Mouse (Mus musculus) liver, embryonic 14.5 days (tissue): ENCODE data around the gene Olfr239. TPM values are rescaled to one million over a fixed set of nuclear protein-coding genes. Genes with fewer than 3 reads are reported as not detected.
"Not testable (repeated sequence)": the region's sequence is repeated elsewhere in the genome, so short reads cannot be mapped to it uniquely, and the experiment has no call there.

Source experiments
- ATAC-seq: fragments of 200-750 bp; cut with Nextera tagmentation; 2 replicates; pipeline ENCODE4 v1.8.0; 2017; ENCODE audit warnings: moderate number of reproducible peaks, mild to moderate bottlenecking, moderate library complexity; ENCODE audit not compliant: insufficient read depth
- DNase-seq, 3 experiments: peaks; one replicate each; pipeline ENCODE4 v3.0.0-alpha.2; 2012 to 2013; ENCODE audit warnings: low read depth in 3 of 3, low spot score in 3 of 3
- H3K27ac ChIP-seq: fragments of 300-500 bp; sonication (generic); 2 replicates; pipeline ENCODE4 v1.5.1; 2014; ENCODE audit warnings: moderate library complexity, mild to moderate bottlenecking, control low read depth, inconsistent platforms
- H3K27me3 ChIP-seq: fragments of 300-500 bp; sonication (generic); 2 replicates; pipeline ENCODE4 v1.6.1; 2014; ENCODE audit warnings: mild to moderate bottlenecking, low read length, moderate library complexity; ENCODE audit not compliant: control insufficient read depth, insufficient read depth
- H3K36me3 ChIP-seq: fragments of 300-500 bp; sonication (generic); replicated peaks from 2 replicates; pipeline ENCODE4 v1.6.1; 2014; ENCODE audit warnings: low read depth; ENCODE audit not compliant: control insufficient read depth, insufficient read depth
- H3K4me1 ChIP-seq, 2 experiments: fragments of 200-500 bp in 1 of 2; fragments of 300-500 bp in 1 of 2; sonication (generic) in 1 of 2; replicated peaks; 2 replicates each; pipeline ENCODE4 v1.6.1; 2012 to 2014; ENCODE audit warnings: antibody characterized with exemption in 1 of 2, inconsistent platforms in 1 of 2, low read length in 1 of 2; ENCODE audit not compliant: control insufficient read depth in 2 of 2, insufficient read depth in 2 of 2
- H3K4me2 ChIP-seq: fragments of 300-500 bp; sonication (generic); 2 replicates; pipeline ENCODE4 v1.6.1; 2014; ENCODE audit warnings: low read depth, mild to moderate bottlenecking, control low read depth, moderate library complexity
- H3K4me3 ChIP-seq, 2 experiments: fragments of 200-500 bp in 1 of 2; fragments of 300-500 bp in 1 of 2; sonication (generic) in 1 of 2; 2 replicates each; pipeline ENCODE4 v1.5.1; 2012 to 2014; ENCODE audit warnings: low read depth in 2 of 2, low read length in 2 of 2, mild to moderate bottlenecking in 2 of 2, control low read depth in 1 of 2, inconsistent platforms in 1 of 2, moderate library complexity in 1 of 2; ENCODE audit not compliant: insufficient read depth in 1 of 2
- H3K9ac ChIP-seq: fragments of 300-500 bp; sonication (generic); replicated peaks from 2 replicates; pipeline ENCODE4 v1.6.1; 2014; ENCODE audit warnings: mild to moderate bottlenecking, control low read depth, moderate library complexity
- H3K9me3 ChIP-seq: fragments of 300-500 bp; sonication (generic); 2 replicates; pipeline ENCODE4 v1.6.1; 2016; ENCODE audit warnings: low read length, mixed read lengths; ENCODE audit not compliant: control insufficient read depth
- CTCF ChIP-seq: IDR thresholded peaks from 2 replicates; pipeline ENCODE4 v1.5.1; 2016; ENCODE audit warnings: antibody characterized with exemption, low read depth, control low read depth
- EP300 ChIP-seq: IDR thresholded peaks from 2 replicates; pipeline ENCODE4 v1.6.1; 2016; ENCODE audit warnings: antibody characterized with exemption, low read depth
- WGBS: fragments of 180-500 bp; shearing (Covaris S2); extraction: QIAGEN DNeasy Blood & Tissue Kit; methylation state at CpG from one replicate; pipeline ENCODE4 v1.1.7; 2014; ENCODE audit not compliant: insufficient replicate concordance; 5-methylcytosine and 5-hydroxymethylcytosine counted together
- polyA plus RNA-seq, 2 experiments: library from polyadenylated mRNA; depleted of rRNA in 1 of 2; stranded (reverse) in 1 of 2; unstranded in 1 of 2; fragments of >200 nt; fragmentation: Nextera tagmentation in 1 of 2; extraction: Ambion mirVana in 1 of 2; gene quantifications; 2 replicates each; pipeline versions ENCODE4 v1.2.1 to v1.2.3; 2012 to 2014

The Olfr239 gene
- polyA plus RNA-seq (2012; rRNA removed) = not detected in 2 replicates
- not detected in 2 replicates for polyA plus RNA-seq (2014; fragmentation: Nextera tagmentation; extraction: Ambion mirVana)

DNA sequence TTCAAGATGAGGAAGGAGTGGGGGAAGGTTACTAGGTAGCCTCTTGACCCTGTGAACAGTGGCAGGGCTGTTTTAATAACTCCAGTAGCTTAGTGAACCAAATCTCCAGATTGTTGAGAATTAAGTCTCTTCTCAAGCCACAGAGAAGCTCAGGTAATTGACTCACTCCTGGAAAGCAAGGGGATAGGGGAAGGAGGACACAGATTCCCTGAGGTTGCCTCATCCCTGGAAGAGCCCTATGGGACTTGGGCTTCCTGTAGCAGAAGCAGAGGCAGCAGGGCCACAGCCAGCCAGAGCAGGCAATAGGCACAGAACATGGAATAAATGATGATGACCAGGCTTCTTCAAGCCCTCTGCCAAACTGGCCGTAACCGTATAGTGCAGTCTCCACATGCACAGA, at the start of gene Olfr239:
TSS of gene Olfr239 (plus strand) at position 301 of the 400 bp plus-strand sequence.
- no CpG with 5 or more reads among the region's 2 CpGs for WGBS
- H3K27me3 ChIP-seq, DNase-seq, H3K4me3 ChIP-seq, H3K36me3 ChIP-seq, H3K27ac ChIP-seq, H3K9me3 ChIP-seq, ATAC-seq, H3K9ac ChIP-seq, H3K4me1 ChIP-seq, H3K4me2 ChIP-seq: not testable (repeated sequence)

DNA sequence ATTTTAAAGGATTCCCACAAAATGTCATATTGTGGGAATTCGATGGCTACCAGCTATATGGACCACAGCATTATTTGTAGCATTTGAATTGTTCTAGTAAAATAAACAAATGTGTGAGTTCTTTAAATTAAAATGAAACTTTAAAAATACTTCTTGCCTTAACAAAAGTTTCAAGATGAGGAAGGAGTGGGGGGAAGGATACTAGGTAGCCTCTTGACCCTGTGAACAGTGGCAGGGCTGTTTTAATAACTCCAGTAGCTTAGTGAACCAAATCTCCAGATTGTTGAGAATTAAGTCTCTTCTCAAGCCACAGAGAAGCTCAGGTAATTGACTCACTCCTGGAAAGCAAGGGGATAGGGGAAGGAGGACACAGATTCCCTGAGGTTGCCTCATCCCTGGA, 23.0 kb upstream of the Olfr239 start, which contains the start of gene Olfr55:
TSS of gene Olfr55 (plus strand) at position 301 of the 400 bp plus-strand sequence.
- H3K36me3 ChIP-seq, ATAC-seq, DNase-seq, H3K4me3 ChIP-seq, H3K27me3 ChIP-seq, H3K27ac ChIP-seq, H3K9ac ChIP-seq, H3K4me1 ChIP-seq, H3K9me3 ChIP-seq, H3K4me2 ChIP-seq: not testable (repeated sequence)
- WGBS = 48% methylated on average over 1 of the region's 1 CpGs

DNA sequence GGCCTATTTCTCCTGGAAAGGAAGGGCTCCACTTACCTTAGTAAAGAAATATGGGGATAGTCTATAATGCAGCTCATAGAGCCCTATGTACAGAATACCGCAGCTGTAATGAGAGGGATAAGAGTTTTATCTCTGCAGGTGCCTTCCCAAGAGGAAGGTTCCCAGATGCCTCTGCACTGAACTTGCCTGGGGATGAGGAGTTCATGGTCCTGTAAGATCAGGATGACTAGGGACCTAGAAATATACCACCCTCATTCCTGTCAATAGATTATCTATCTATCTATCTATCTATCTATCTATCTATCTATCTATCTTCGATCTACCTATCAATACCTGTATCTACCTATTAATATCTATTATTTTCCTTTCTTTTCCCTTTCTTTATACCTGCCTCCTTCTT, 30.5 kb downstream of the Olfr239 start, which contains the start of gene Olfr1564:
TSS of gene Olfr1564 (minus strand) at position 101 of the 400 bp plus-strand sequence.
- DNase-seq (no peak), ATAC-seq (no peak)
- TF ChIP-seq EP300 (no peak), CTCF (no peak)
- Histone ChIP-seq H3K27ac (no peak within 1 kb of the TSS), H3K27me3 (no peaks in the 10 kb centered on the region), H3K9ac (no peak within 1 kb of the TSS), H3K4me3 (no peak within 1 kb of the TSS), H3K4me2 (no peak within 1 kb of the TSS), H3K4me1 (no peaks in the 10 kb centered on the region), H3K36me3 (no peaks in the 10 kb centered on the region), H3K9me3 (no peaks in the 10 kb centered on the region)
- WGBS = 56% methylated on average over 2 of the region's 2 CpGs

DNA sequence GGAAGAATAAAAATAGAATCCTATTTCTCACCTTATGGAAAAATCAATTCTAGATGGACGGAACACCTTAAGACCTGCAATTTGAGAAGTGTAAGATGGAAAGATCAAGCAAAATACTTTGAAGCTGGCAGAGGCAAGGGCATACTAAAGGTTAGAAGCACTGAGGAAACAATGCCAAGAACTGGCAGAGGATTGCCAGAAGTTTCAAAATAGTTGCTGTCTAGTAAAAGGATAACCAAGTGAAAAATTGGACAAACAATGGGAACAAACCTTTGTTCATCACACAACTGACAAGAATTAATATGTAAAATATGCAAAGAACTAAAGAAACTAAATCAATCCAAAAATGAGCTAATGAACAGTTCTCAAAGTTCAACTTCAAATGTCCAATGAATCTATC, 45.5 kb downstream of the Olfr239 start:
- not testable (repeated sequence) for H3K36me3 ChIP-seq, H3K4me1 ChIP-seq, H3K9ac ChIP-seq, H3K27me3 ChIP-seq, DNase-seq, H3K27ac ChIP-seq, H3K9me3 ChIP-seq, H3K4me2 ChIP-seq, H3K4me3 ChIP-seq, ATAC-seq
- WGBS = 70% methylated on average over 1 of the region's 1 CpGs

Other genes with a start within 250 kb of the Olfr239 start
- 3.3 and 3.6 TPM in 2 replicates for gene Cyp4f13, start 243.9 kb upstream of the Olfr239 start, polyA plus RNA-seq (2012; rRNA removed)
- 4.1 and 6.0 TPM in 2 replicates for gene Cyp4f13, start 243.9 kb upstream of the Olfr239 start, polyA plus RNA-seq (2014; fragmentation: Nextera tagmentation; extraction: Ambion mirVana)
- 1.3 and 2.3 TPM in 2 replicates for gene Zfp472, start 225.5 kb upstream of the Olfr239 start, polyA plus RNA-seq (2012; rRNA removed)
- 6.1 and 6.8 TPM in 2 replicates for gene Zfp472, start 225.5 kb upstream of the Olfr239 start, polyA plus RNA-seq (2014; fragmentation: Nextera tagmentation; extraction: Ambion mirVana)
- 1.1 and 1.8 TPM in 2 replicates for gene Zfp952, start 198.2 kb upstream of the Olfr239 start, polyA plus RNA-seq (2012; rRNA removed)
- gene Zfp952, start 198.2 kb upstream of the Olfr239 start, polyA plus RNA-seq (2014; fragmentation: Nextera tagmentation; extraction: Ambion mirVana) = 2.2 and 2.3 TPM in 2 replicates
- gene Zfp763, start 157.9 kb upstream of the Olfr239 start, polyA plus RNA-seq (2012; rRNA removed) = 0.61 and 1.1 TPM in 2 replicates
- 1.8 and 2.0 TPM in 2 replicates for gene Zfp763, start 157.9 kb upstream of the Olfr239 start, polyA plus RNA-seq (2014; fragmentation: Nextera tagmentation; extraction: Ambion mirVana)
- gene 4921501E09Rik, start 123.2 kb upstream of the Olfr239 start, polyA plus RNA-seq (2012; rRNA removed) = not detected in 2 replicates
- not detected in 2 replicates for gene 4921501E09Rik, start 123.2 kb upstream of the Olfr239 start, polyA plus RNA-seq (2014; fragmentation: Nextera tagmentation; extraction: Ambion mirVana)
- gene Zfp563, start 102.0 kb upstream of the Olfr239 start, polyA plus RNA-seq (2012; rRNA removed) = 0.56 and 0.61 TPM in 2 replicates
- gene Zfp563, start 102.0 kb upstream of the Olfr239 start, polyA plus RNA-seq (2014; fragmentation: Nextera tagmentation; extraction: Ambion mirVana) = 1.1 and 1.2 TPM in 2 replicates
- not detected in 2 replicates for gene Morc2b, start 51.6 kb upstream of the Olfr239 start, polyA plus RNA-seq (2012; rRNA removed)
- not detected in 2 replicates for gene Morc2b, start 51.6 kb upstream of the Olfr239 start, polyA plus RNA-seq (2014; fragmentation: Nextera tagmentation; extraction: Ambion mirVana)
- gene Olfr55, start 22.9 kb upstream of the Olfr239 start, polyA plus RNA-seq (2012; rRNA removed) = not detected in 2 replicates
- gene Olfr55, start 22.9 kb upstream of the Olfr239 start, polyA plus RNA-seq (2014; fragmentation: Nextera tagmentation; extraction: Ambion mirVana) = not detected in 2 replicates
- gene Olfr1564, start 30.4 kb downstream of the Olfr239 start, polyA plus RNA-seq (2012; rRNA removed) = 0.01 and 0.03 TPM in 2 replicates
- gene Olfr1564, start 30.4 kb downstream of the Olfr239 start, polyA plus RNA-seq (2014; fragmentation: Nextera tagmentation; extraction: Ambion mirVana) = not detected in 2 replicates
- gene Zfp955a, start 63.8 kb downstream of the Olfr239 start, polyA plus RNA-seq (2012; rRNA removed) = 0.97 and 1.8 TPM in 2 replicates
- gene Zfp955a, start 63.8 kb downstream of the Olfr239 start, polyA plus RNA-seq (2014; fragmentation: Nextera tagmentation; extraction: Ambion mirVana) = 4.4 TPM in 2 replicates
- gene Olfr63, start 73.4 kb downstream of the Olfr239 start, polyA plus RNA-seq (2012; rRNA removed) = not detected in 2 replicates
- gene Olfr63, start 73.4 kb downstream of the Olfr239 start, polyA plus RNA-seq (2014; fragmentation: Nextera tagmentation; extraction: Ambion mirVana) = not detected in 2 replicates
- 0.86 and 1.5 TPM in 2 replicates for gene Zfp955b, start 98.2 kb downstream of the Olfr239 start, polyA plus RNA-seq (2012; rRNA removed)
- 1.4 and 1.6 TPM in 2 replicates for gene Zfp955b, start 98.2 kb downstream of the Olfr239 start, polyA plus RNA-seq (2014; fragmentation: Nextera tagmentation; extraction: Ambion mirVana)
- gene Zfp81, start 167.6 kb downstream of the Olfr239 start, polyA plus RNA-seq (2012; rRNA removed) = 1.3 and 1.8 TPM in 2 replicates
- 3.1 and 4.4 TPM in 2 replicates for gene Zfp81, start 167.6 kb downstream of the Olfr239 start, polyA plus RNA-seq (2014; fragmentation: Nextera tagmentation; extraction: Ambion mirVana)
- gene Zfp101, start 203.3 kb downstream of the Olfr239 start, polyA plus RNA-seq (2012; rRNA removed) = 5.8 and 9.8 TPM in 2 replicates
- gene Zfp101, start 203.3 kb downstream of the Olfr239 start, polyA plus RNA-seq (2014; fragmentation: Nextera tagmentation; extraction: Ambion mirVana) = 6.2 and 6.6 TPM in 2 replicates
- gene Actl9, start 241.6 kb downstream of the Olfr239 start, polyA plus RNA-seq (2012; rRNA removed) = 0.02 and 0.04 TPM in 2 replicates
- gene Actl9, start 241.6 kb downstream of the Olfr239 start, polyA plus RNA-seq (2014; fragmentation: Nextera tagmentation; extraction: Ambion mirVana) = not detected in 2 replicates